Mouse (Mus musculus) T-helper 2 cell (primary cell): ENCODE results near the gene Sparcl1.

ENCODE experiments used
- in situ Hi-C: fragments of 300-600 bp; cut with MboI, MseI; formaldehyde crosslinking; loops from one replicate; pipeline ENCODE4 v1.15.1; 2025; ENCODE audit warnings: high pct_unique_total_duplicates

Gene Sparcl1

GRCm38 (mm10) chr5:104110171-104110920 is 3.2 kb downstream of the Sparcl1 start:
- in situ Hi-C loops: no loop called here

GRCm38 (mm10) chr5:104109516-104109915 is 4.0 kb downstream of the Sparcl1 start:
- in situ Hi-C loops: no loop called here

- in situ Hi-C loops: no loop called here
Observed at GRCm38 (mm10) chr5:104108879-104109369, 4.6 kb downstream of the Sparcl1 start.

- in situ Hi-C loops: no loop called here
Observed at GRCm38 (mm10) chr5:104108127-104108875, 5.2 kb downstream of the Sparcl1 start.

- in situ Hi-C loops: no loop called here
Observed at GRCm38 (mm10) chr5:104104111-104104510, 9.4 kb downstream of the Sparcl1 start.

GRCm38 (mm10) chr5:104103171-104103570 is 10.4 kb downstream of the Sparcl1 start:
- in situ Hi-C loops: no loop called here

- in situ Hi-C loops: no loop called here
Observed at GRCm38 (mm10) chr5:104101678-104102531, 11.6 kb downstream of the Sparcl1 start.

- in situ Hi-C loops: no loop called here
Observed at GRCm38 (mm10) chr5:104096078-104096938, 17.2 kb downstream of the Sparcl1 start.

GRCm38 (mm10) chr5:104095416-104096077 is 18.0 kb downstream of the Sparcl1 start:
- in situ Hi-C loops: no loop called here

- in situ Hi-C loops: no loop called here
Observed at GRCm38 (mm10) chr5:104089751-104090150, 23.8 kb downstream of the Sparcl1 start.

- in situ Hi-C loops: no loop called here
Observed at GRCm38 (mm10) chr5:104085366-104085765, 28.2 kb downstream of the Sparcl1 start.

- in situ Hi-C loops: no loop called here
Observed at GRCm38 (mm10) chr5:104080736-104081135, 32.8 kb downstream of the Sparcl1 start.

- in situ Hi-C loops: no loop called here
Observed at GRCm38 (mm10) chr5:104077508-104077907, 36.0 kb downstream of the Sparcl1 start, which contains the start of gene Gm17660. TSS of gene Gm17660 (minus strand) at chr5:104077608.

- in situ Hi-C loops: no loop called here
Observed at GRCm38 (mm10) chr5:104076361-104076760, 37.2 kb downstream of the Sparcl1 start.

- in situ Hi-C loops: no loop called here
Observed at GRCm38 (mm10) chr5:104074388-104074787, 39.1 kb downstream of the Sparcl1 start.

- in situ Hi-C loops: no loop called here
Observed at GRCm38 (mm10) chr5:104073602-104074001, 39.9 kb downstream of the Sparcl1 start.

GRCm38 (mm10) chr5:104072272-104072886 is 41.2 kb downstream of the Sparcl1 start:
- in situ Hi-C loops: no loop called here

- in situ Hi-C loops: no loop called here
Observed at GRCm38 (mm10) chr5:104071048-104071447, 42.5 kb downstream of the Sparcl1 start.

- in situ Hi-C loops: no loop called here
Observed at GRCm38 (mm10) chr5:104068751-104069150, 44.8 kb downstream of the Sparcl1 start.
